Mouse (Mus musculus) embryonic fibroblast, embryonic 13.5 days (primary cell): Measurements from ENCODE around the gene F11r.

Source experiments
- CTCF ChIP-seq: IDR thresholded peaks from 2 replicates; pipeline ENCODE4 v1.5.1; 2011; ENCODE audit warnings: mild to moderate bottlenecking, control low read depth, low read length, moderate library complexity, borderline replicate concordance; ENCODE audit not compliant: insufficient read depth
- POLR2A ChIP-seq: IDR thresholded peaks from 2 replicates; pipeline ENCODE4 v1.6.1; 2011; ENCODE audit warnings: low read depth, mild to moderate bottlenecking, control low read depth, low read length, moderate library complexity

GRCm38 (mm10) chr1:171402991-171403390, 34.3 kb upstream of the F11r start:
- no peak for TF ChIP-seq POLR2A
- TF ChIP-seq CTCF: no peak
